Comparison of ENCODE assay signal across 9 mouse cellular contexts in genomic region chr1:79697382-79697781, GRCm38 (mm10). TPM values are rescaled to one million over a fixed set of nuclear protein-coding genes. Genes with fewer than 3 reads are reported as not detected.
DNase-seq lines count a peak whose midpoint lies in the region; ATAC-seq and TF ChIP-seq lines count a peak whose summit lies in the region.
"Had no signal": no experiment of that assay in that cellular context is flagged by ENCODE, and none has a peak within 500 bp of the region (broad histone marks: within the 10 kb centered on the region; RNA-seq: fewer than 3 reads in every experiment).

No protein-coding gene starts in this region.

- no peak for TF ChIP-seq CTCF in left cerebral cortex, adult 2 months (IDR thresholded peaks at IDR 0.05)
- no peak for TF ChIP-seq CTCF in gastrocnemius, adult 2 months (IDR thresholded peaks at IDR 0.05)

- H3ac ChIP-seq in myocyte (ENCODE audit: control insufficient read depth, insufficient read length): no peak overlapping the region

- H3K4me1 ChIP-seq in limb, embryonic 13.5 days: peaks cover 13% of the 10 kb centered on the region; the same call in 1 of the 2 replicates

- no peaks in the 10 kb centered on the region for H3K27me3 ChIP-seq in limb, embryonic 13.5 days
- no peaks in the 10 kb centered on the region for H3K27me3 ChIP-seq in myocyte (ENCODE audit: control insufficient read depth, insufficient read depth, insufficient read length)
- H3K27me3 ChIP-seq: limb, embryonic 15.5 days had no signal

- no peak overlapping the region for H3K4me3 ChIP-seq in left cerebral cortex, adult 2 months
- no peak overlapping the region for H3K4me3 ChIP-seq in limb, embryonic 13.5 days
- no peak overlapping the region for H3K4me3 ChIP-seq in myocyte
- H3K4me3 ChIP-seq in gastrocnemius, adult 2 months: no peak overlapping the region
- H3K4me3 ChIP-seq: limb, embryonic 15.5 days had no signal

- H3K4me2 ChIP-seq in limb, embryonic 13.5 days (replicated peaks): no peak overlapping the region
- H3K4me2 ChIP-seq in myocyte (ENCODE audit: low read depth): peak overlapping the region; percentile 42
- H3K4me2 ChIP-seq: limb, embryonic 15.5 days had no signal

- peak; percentile 21 to 30 for DNase-seq in left cerebral cortex, adult 2 months (ENCODE audit: extremely low spot score in 1 of 2, low spot score in 2 of 2)
- DNase-seq in left cerebral cortex, adult 8-10 months (ENCODE audit: low spot score in 2 of 2): no peak
- peak; percentile 43 for DNase-seq in embryo, embryonic 11 days
- DNase-seq in heart, postnatal 10 days: peak; percentile 14 to 38
- no peak for DNase-seq in yolk sac, embryonic 10.5 days (ENCODE audit: low spot score)
- no peak for DNase-seq in gastrocnemius, adult 2 months

- H3K9ac ChIP-seq in limb, embryonic 13.5 days: no peak overlapping the region
- H3K9ac ChIP-seq: limb, embryonic 15.5 days had no signal

- no peaks in the 10 kb centered on the region for H3K79me2 ChIP-seq in myocyte (ENCODE audit: control insufficient read depth, insufficient read depth)

- H3K27ac ChIP-seq in left cerebral cortex, adult 2 months: no peak overlapping the region
- peak overlapping the region; percentile 10; the same call in 1 of the 2 replicates for H3K27ac ChIP-seq in limb, embryonic 13.5 days
- no peak overlapping the region for H3K27ac ChIP-seq in gastrocnemius, adult 2 months
- H3K27ac ChIP-seq: limb, embryonic 15.5 days had no signal

- WGBS in limb, embryonic 13.5 days: 66% methylated on average over 9 of the region's 9 CpGs

- H3K36me3 ChIP-seq in limb, embryonic 13.5 days: no peaks in the 10 kb centered on the region
- no peaks in the 10 kb centered on the region for H3K36me3 ChIP-seq in myocyte (ENCODE audit: control insufficient read depth, insufficient read depth)
- H3K36me3 ChIP-seq: limb, embryonic 15.5 days had no signal

- intact Hi-C loops in left cerebral cortex, adult 2 months (cut with DNase I): no loop called here
- intact Hi-C loops in heart, postnatal 10 days (cut with DNase I): no loop called here
- intact Hi-C loops in gastrocnemius, adult 2 months (cut with DNase I): no loop called here

- H3K9me3 ChIP-seq in limb, embryonic 13.5 days: no peaks in the 10 kb centered on the region
- H3K9me3 ChIP-seq: limb, embryonic 15.5 days had no signal

- peak; percentile 64; the same call in 1 of the 2 replicates for ATAC-seq in limb, embryonic 13.5 days (ENCODE audit: low FRiP score, low read depth)

- TF ChIP-seq POLR2A in myocyte (IDR thresholded peaks at IDR 0.05; ENCODE audit: insufficient read length, low read depth): no peak

TF ChIP-seq in myocyte, 11 proteins besides CTCF, POLR2A, EP300 and RAD21:
- TF ChIP-seq POLR2AphosphoS2 (IDR thresholded peaks at IDR 0.05; ENCODE audit: insufficient read length, low read depth): peak; percentile 58
- TF ChIP-seq E2F4 (IDR thresholded peaks at IDR 0.05; ENCODE audit: insufficient read depth): no peak
- TF ChIP-seq USF1 (IDR thresholded peaks at IDR 0.05; ENCODE audit: low read depth): no peak
- no peak for TF ChIP-seq MAX (IDR thresholded peaks at IDR 0.05; ENCODE audit: low read depth)
- TF ChIP-seq SRF (IDR thresholded peaks at IDR 0.05; ENCODE audit: control insufficient read depth, insufficient read length, low read depth): no peak

RNA-seq across cellular contexts. Expression of gene Ap1s3, which starts 25.6 kb away (rescaled TPM):
- 1 to 10 TPM; 4.8 to 5.9 TPM for total RNA-seq in left cerebral cortex, adult 2 months (2021)
- total RNA-seq in left cerebral cortex, adult 8-10 months (2022): 1 to 10 TPM; 2.2 to 5.1 (median 4.3) TPM
- 1 to 10 TPM in 1 of 2 experiments, under 1 TPM in 1; 0.87 to 1.1 TPM for total RNA-seq in heart, postnatal 10 days (2021)
- 0.50 and 0.51 TPM in 2 replicates for polyA plus RNA-seq in limb, embryonic 13.5 days (2015; fragmentation: Nextera tagmentation; extraction: Ambion mirVana)
- 0.34 TPM for polyA plus RNA-seq in myocyte (2012; fragmentation: generic; extraction: Trizol)
- total RNA-seq in gastrocnemius, adult 2 months (2021): not detected

Comparison
In these comparisons a context has a peak if more than half of its experiments do, and no peak if none do; other contexts are left out.
1. DNase-seq: peak in left cerebral cortex, adult 2 months (2 of 2), embryo, embryonic 11 days (single experiment) and heart, postnatal 10 days (2 of 2); none in left cerebral cortex, adult 8-10 months (0 of 2), yolk sac, embryonic 10.5 days (single experiment) and gastrocnemius, adult 2 months (single experiment).